Mouse (Mus musculus) frontal cortex, postnatal 36 days (tissue): ENCODE measurements around the gene Adamts5.

Source experiments
- DNase-seq, 2 experiments: peaks; one replicate each; pipeline ENCODE4 v3.0.0; 2022; ENCODE audit warnings: low spot score in 2 of 2

Adamts5 gene

GRCm38 (mm10) chr16:85901581-85901910, at the start of gene Adamts5:
Adamts5 (minus strand) TSS chr16:85901828.
- no peak for DNase-seq

GRCm38 (mm10) chr16:85950356-85950755, 48.7 kb upstream of the Adamts5 start:
- no peak for DNase-seq

GRCm38 (mm10) chr16:85926004-85926403, 24.4 kb upstream of the Adamts5 start:
- peak in 1 of 2 experiments; percentile 4 for DNase-seq

- DNase-seq: no peak
Observed at GRCm38 (mm10) chr16:85922454-85922853, 20.8 kb upstream of the Adamts5 start.

- no peak for DNase-seq
Observed at GRCm38 (mm10) chr16:85920122-85920521, 18.5 kb upstream of the Adamts5 start.

GRCm38 (mm10) chr16:85900702-85901580, 687 bp downstream of the Adamts5 start:
- DNase-seq: peak; percentile 28 to 46

- DNase-seq: peak; percentile 6 to 9
Observed at GRCm38 (mm10) chr16:85899790-85900587, 1.6 kb downstream of the Adamts5 start.

- peak in 1 of 2 experiments; percentile 13 for DNase-seq
Observed at GRCm38 (mm10) chr16:85899301-85899721, 2.3 kb downstream of the Adamts5 start.

GRCm38 (mm10) chr16:85898816-85899215, 2.8 kb downstream of the Adamts5 start:
- DNase-seq: no peak

GRCm38 (mm10) chr16:85898391-85898790, 3.2 kb downstream of the Adamts5 start:
- DNase-seq: no peak

GRCm38 (mm10) chr16:85897854-85898253, 3.8 kb downstream of the Adamts5 start:
- no peak for DNase-seq

- no peak for DNase-seq
Observed at GRCm38 (mm10) chr16:85895948-85896347, 5.7 kb downstream of the Adamts5 start.

- DNase-seq: no peak
Observed at GRCm38 (mm10) chr16:85889778-85890177, 11.8 kb downstream of the Adamts5 start.

- peak; percentile 46 to 80 for DNase-seq
Observed at GRCm38 (mm10) chr16:85887289-85888051, 14.2 kb downstream of the Adamts5 start.

- DNase-seq: no peak
Observed at GRCm38 (mm10) chr16:85879075-85879474, 22.6 kb downstream of the Adamts5 start.

GRCm38 (mm10) chr16:85874141-85874540, 27.5 kb downstream of the Adamts5 start:
- no peak for DNase-seq

- no peak for DNase-seq
Observed at GRCm38 (mm10) chr16:85871971-85872370, 29.7 kb downstream of the Adamts5 start.

GRCm38 (mm10) chr16:85871248-85871647, 30.4 kb downstream of the Adamts5 start:
- no peak for DNase-seq

GRCm38 (mm10) chr16:85864691-85865389, 36.8 kb downstream of the Adamts5 start:
- DNase-seq: no peak

- no peak for DNase-seq
Observed at GRCm38 (mm10) chr16:85854505-85854904, 47.1 kb downstream of the Adamts5 start.

- no peak for DNase-seq
Observed at GRCm38 (mm10) chr16:85827066-85827465, 74.6 kb downstream of the Adamts5 start.
